Mouse (Mus musculus) ES-Bruce4 (cell line): ENCODE measurements around the gene Ankrd54.

Source experiments
- CTCF ChIP-seq: IDR thresholded peaks from one replicate; pipeline ENCODE4 v1.8.1; 2011; ENCODE audit warnings: low read depth, low read length
- EP300 ChIP-seq: IDR thresholded peaks from 2 replicates; pipeline ENCODE4 v1.6.1; 2011; ENCODE audit warnings: low read depth, low read length; ENCODE audit not compliant: insufficient read depth
- POLR2A ChIP-seq: IDR thresholded peaks from one replicate; pipeline ENCODE4 v1.8.1; 2011; ENCODE audit warnings: low read length; ENCODE audit not compliant: insufficient read depth

DNA sequence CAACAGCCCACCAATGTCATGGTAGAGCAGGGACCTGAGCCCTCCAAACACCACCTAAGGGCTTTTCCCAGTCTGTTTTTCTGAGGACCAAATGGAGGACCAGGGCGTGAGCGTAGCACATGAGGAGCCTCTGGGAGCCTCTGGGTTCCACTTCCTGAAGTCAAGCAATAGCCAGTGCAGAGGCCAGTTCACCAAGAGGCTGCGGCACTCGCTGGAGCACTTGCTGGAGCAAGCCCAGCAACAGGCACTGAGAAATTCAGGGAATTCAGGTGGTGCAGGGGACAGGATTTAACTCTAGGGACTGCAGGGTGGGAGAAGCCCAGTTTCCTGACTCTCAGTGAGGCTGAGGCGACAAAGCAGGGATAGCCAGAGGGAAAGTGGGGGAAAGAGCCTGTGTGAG is 35.5 kb upstream of the Ankrd54 start:
- no peak for TF ChIP-seq POLR2A
- TF ChIP-seq CTCF: no peak
- no peak for TF ChIP-seq EP300
